1 mouse cellular context compared by ENCODE assay signal in genomic region chr6:117888032-117888431, GRCm38 (mm10).
TF ChIP-seq lines count a peak whose summit lies in the region.

No protein-coding gene starts in this region.

TF ChIP-seq in MEL, 35 proteins besides CTCF, POLR2A, EP300 and RAD21:
- TF ChIP-seq JUND (IDR thresholded peaks at IDR 0.05; ENCODE audit: low read depth, low read length): no peak
- no peak for TF ChIP-seq CHD2 (IDR thresholded peaks at IDR 0.05; ENCODE audit: low read length)
- TF ChIP-seq ZKSCAN1 (IDR thresholded peaks at IDR 0.05; ENCODE audit: low read depth, low read length): peak; percentile 64; the same call in 1 of the 2 replicates
- peak; percentile 52 for TF ChIP-seq SIN3A (IDR thresholded peaks at IDR 0.05; ENCODE audit: low read length)
- no peak for TF ChIP-seq USF1 (IDR thresholded peaks at IDR 0.05; ENCODE audit: low read depth, low read length)
- no peak for TF ChIP-seq NRF1 (IDR thresholded peaks at IDR 0.05; ENCODE audit: insufficient read depth, low read depth, low read length, poor library complexity, severe bottlenecking)
- no peak for TF ChIP-seq ZC3H11A (IDR thresholded peaks at IDR 0.05; ENCODE audit: low read depth, low read length)
- TF ChIP-seq USF2 (IDR thresholded peaks at IDR 0.05; ENCODE audit: borderline replicate concordance in 1 of 2, insufficient read depth in 1 of 2, low read depth in 1 of 2, low read length in 2 of 2): no peak
- no peak for TF ChIP-seq KAT2A (conservative IDR thresholded peaks at IDR 0.05; ENCODE audit: low read depth, low read length)
- peak; percentile 17; the same call in 1 of the 2 replicates for TF ChIP-seq MEF2A (IDR thresholded peaks at IDR 0.05; ENCODE audit: extremely low read depth, insufficient replicate concordance, low read depth, low read length, poor library complexity, severe bottlenecking)
- TF ChIP-seq ETS1 (IDR thresholded peaks at IDR 0.05; ENCODE audit: low read depth, low read length): peak; percentile 79
- no peak for TF ChIP-seq MAFK (IDR thresholded peaks at IDR 0.05; ENCODE audit: borderline replicate concordance, low read depth, low read length)
- TF ChIP-seq ZMIZ1 (IDR thresholded peaks at IDR 0.05; ENCODE audit: low read depth, low read length): no peak
- peak; percentile 67 for TF ChIP-seq TAL1 (IDR thresholded peaks at IDR 0.05; ENCODE audit: low read length)
- TF ChIP-seq E2F4 (IDR thresholded peaks at IDR 0.05; ENCODE audit: borderline replicate concordance, low read depth, low read length): no peak
- 0 out of 2 replicates have a peak, but pooled peaks have one; percentile 37 for TF ChIP-seq MYC (IDR thresholded peaks at IDR 0.05; ENCODE audit: low read depth, low read length)
- TF ChIP-seq TCF12 (IDR thresholded peaks at IDR 0.05; ENCODE audit: low read depth, low read length): peak; percentile 86
- no peak for TF ChIP-seq POLR2AphosphoS5 (IDR thresholded peaks at IDR 0.05; ENCODE audit: borderline replicate concordance, low read depth, low read length)
- TF ChIP-seq ZNF384 (IDR thresholded peaks at IDR 0.05; ENCODE audit: low read depth, low read length): peak; percentile 95
- TF ChIP-seq GATA1 (IDR thresholded peaks at IDR 0.05; ENCODE audit: low read depth, low read length): peak; percentile 80
- TF ChIP-seq MAX (IDR thresholded peaks at IDR 0.05; ENCODE audit: low read length): no peak
- no peak for TF ChIP-seq TBP (IDR thresholded peaks at IDR 0.05; ENCODE audit: low read depth, low read length)
- TF ChIP-seq CHD1 (IDR thresholded peaks at IDR 0.05; ENCODE audit: low read depth, low read length): no peak
- TF ChIP-seq RCOR1 (IDR thresholded peaks at IDR 0.05; ENCODE audit: low read depth, low read length): peak; percentile 38
- no peak for TF ChIP-seq UBTF (IDR thresholded peaks at IDR 0.05; ENCODE audit: borderline replicate concordance, insufficient read depth, low read depth, low read length)
- TF ChIP-seq MXI1 (IDR thresholded peaks at IDR 0.05; ENCODE audit: low read depth, low read length): 0 out of 2 replicates have a peak, but pooled peaks have one; percentile 36
- TF ChIP-seq MYB (IDR thresholded peaks at IDR 0.05; ENCODE audit: low read depth, low read length): no peak
- no peak for TF ChIP-seq GABPA (IDR thresholded peaks at IDR 0.05; ENCODE audit: low read depth, low read length)
- TF ChIP-seq BHLHE40 (IDR thresholded peaks at IDR 0.05; ENCODE audit: borderline replicate concordance, low read depth, low read length): no peak
